Mouse (Mus musculus) G1E (cell line): ENCODE measurements around the gene Plekhg5. TPM values are rescaled to one million over a fixed set of nuclear protein-coding genes. Genes with fewer than 3 reads are reported as not detected.
A peak's percentile ranks its signal among the peaks of the same experiment; 100 is the strongest.

ENCODE experiments used
- ATAC-seq: 2 replicates; pipeline ENCODE4 v1.8.0; 2016; ENCODE audit warnings: mild to moderate bottlenecking; ENCODE audit not compliant: insufficient number of reproducible peaks, poor library complexity, low FRiP score, severe bottlenecking; ENCODE audit errors: extremely low read depth
- DNase-seq: peaks from one replicate; pipeline ENCODE4 v3.0.0; 2012; ENCODE audit warnings: low spot score
- H3K27me3 ChIP-seq: 2 replicates; pipeline ENCODE4 v1.6.1; 2012; ENCODE audit warnings: mild to moderate bottlenecking, low read length, inconsistent platforms; ENCODE audit not compliant: insufficient read depth
- H3K36me3 ChIP-seq: replicated peaks from 2 replicates; pipeline ENCODE3; 2012; ENCODE audit warnings: mild to moderate bottlenecking, inconsistent platforms
- H3K4me1 ChIP-seq: 2 replicates; pipeline ENCODE4 v1.6.1; 2012; ENCODE audit warnings: low read depth, low read length, inconsistent platforms, mixed read lengths; ENCODE audit not compliant: insufficient read depth
- H3K4me3 ChIP-seq: 2 replicates; pipeline ENCODE4 v1.5.1; 2012; ENCODE audit warnings: low read depth, mild to moderate bottlenecking, inconsistent platforms, low read length, moderate library complexity, mixed read lengths
- H3K9me3 ChIP-seq: replicated peaks from 2 replicates; pipeline ENCODE4 v1.6.1; 2012; ENCODE audit warnings: inconsistent platforms
- CTCF ChIP-seq: IDR thresholded peaks from 2 replicates; pipeline ENCODE4 v1.5.1; 2012; ENCODE audit warnings: low read depth, low read length, inconsistent platforms, mixed read lengths
- GATA1 ChIP-seq: IDR thresholded peaks from 2 replicates; pipeline ENCODE4 v1.6.1; 2012; ENCODE audit warnings: borderline replicate concordance, low read length, inconsistent platforms, mixed read lengths
- GATA2 ChIP-seq: IDR thresholded peaks from 2 replicates; pipeline ENCODE4 v1.6.1; 2012; ENCODE audit warnings: low read depth, low read length, inconsistent platforms, borderline replicate concordance
- POLR2AphosphoS5 ChIP-seq: IDR thresholded peaks from 2 replicates; pipeline ENCODE4 v1.6.1; 2012; ENCODE audit warnings: low read depth, low read length, inconsistent platforms; ENCODE audit not compliant: insufficient replicate concordance
- TAL1 ChIP-seq: conservative IDR thresholded peaks from 2 replicates; pipeline ENCODE4 v1.6.1; 2012; ENCODE audit warnings: low read depth, low read length, inconsistent platforms, mixed read lengths
- polyA plus RNA-seq: library from polyadenylated mRNA; stranded (reverse); fragments of >175 nt; gene quantifications from 2 replicates; pipeline ENCODE4 v1.2.3, GENCODE M21; 2012
- total RNA-seq, 2 experiments: library from RNA; stranded (forward) in 1 of 2; stranded (reverse) in 1 of 2; fragments of 200-1000 nt in 1 of 2; fragments of >200 nt in 1 of 2; fragmentation: Nextera tagmentation in 1 of 2; gene quantifications; 2 replicates each; pipeline ENCODE4 v1.2.3; 2014 to 2017

The Plekhg5 gene
- total and polyA plus RNA-seq, 3 experiments = 1.7 to 4.0 (median 3.9) TPM

GRCm38 (mm10) chr4:152101921-152102320 lies 29.6 kb downstream of the Plekhg5 start:
- no peaks in the 10 kb centered on the region for H3K9me3 ChIP-seq
- peaks cover 6% of the 10 kb centered on the region for H3K4me1 ChIP-seq
- TF ChIP-seq TAL1 (no peak), CTCF (no peak), GATA2 (no peak), POLR2AphosphoS5 (no peak), GATA1 (no peak)
- H3K27me3 ChIP-seq = peaks cover 8% of the 10 kb centered on the region; the same call in 1 of the 2 replicates
- peaks cover 9% of the 10 kb centered on the region for H3K36me3 ChIP-seq
- no peak for ATAC-seq
- DNase-seq = no peak
- H3K4me3 ChIP-seq = no peak overlapping the region

- Histone ChIP-seq H3K4me3 (no peak overlapping the region), H3K9me3 (no peaks in the 10 kb centered on the region), H3K36me3 (peaks cover 9% of the 10 kb centered on the region), H3K4me1 (peaks cover 17% of the 10 kb centered on the region), H3K27me3 (peaks cover 8% of the 10 kb centered on the region; the same call in 1 of the 2 replicates)
- ATAC-seq = peak; percentile 56; the same call in 1 of the 2 replicates
- TF ChIP-seq TAL1 = no peak
- TF ChIP-seq CTCF = peak; percentile 97
- DNase-seq = peak; percentile 65
Measured at GRCm38 (mm10) chr4:152103025-152103424, 30.7 kb downstream of the Plekhg5 start.

- TF ChIP-seq POLR2AphosphoS5 (no peak), GATA1 (no peak), TAL1 (no peak), GATA2 (no peak), CTCF (no peak)
- DNase-seq (no peak), ATAC-seq (no peak)
- Histone ChIP-seq H3K27me3 (peaks cover 8% of the 10 kb centered on the region; the same call in 1 of the 2 replicates), H3K36me3 (peaks cover 17% of the 10 kb centered on the region), H3K4me3 (no peak overlapping the region), H3K9me3 (no peaks in the 10 kb centered on the region), H3K4me1 (peaks cover 18% of the 10 kb centered on the region)
Measured at GRCm38 (mm10) chr4:152106746-152107145, 34.4 kb downstream of the Plekhg5 start.

DNA sequence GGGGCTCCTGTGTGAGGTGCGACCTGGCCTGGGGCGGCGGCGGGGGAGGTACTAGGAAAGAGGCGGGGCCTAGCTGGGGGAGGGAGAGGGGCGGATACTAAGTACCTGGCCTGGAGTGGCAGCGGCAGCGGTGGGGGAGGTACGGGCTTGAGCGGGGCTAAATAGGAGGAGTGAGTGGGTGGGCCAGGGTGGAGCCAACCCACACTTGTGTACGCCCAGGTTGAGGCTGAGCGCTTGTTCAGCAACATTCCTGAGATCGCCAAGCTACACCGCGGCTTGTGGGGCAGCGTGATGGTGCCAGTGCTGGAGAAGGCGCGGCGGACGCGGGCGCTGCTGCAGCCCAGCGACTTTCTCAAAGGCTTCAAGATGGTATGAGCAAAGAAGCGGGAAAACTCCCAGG lies 35.2 kb downstream of the Plekhg5 start:
- Histone ChIP-seq H3K4me3 (peak overlapping the region; percentile 70), H3K36me3 (peaks cover 17% of the 10 kb centered on the region), H3K4me1 (peaks cover 18% of the 10 kb centered on the region), H3K9me3 (no peaks in the 10 kb centered on the region), H3K27me3 (peaks cover 11% of the 10 kb centered on the region; the same call in 1 of the 2 replicates)
- ATAC-seq (peak; percentile 60; the same call in 1 of the 2 replicates), DNase-seq (peak; percentile 34)
- TF ChIP-seq POLR2AphosphoS5 (no peak), GATA2 (no peak), CTCF (no peak), GATA1 (no peak), TAL1 (no peak)

GRCm38 (mm10) chr4:152107971-152108509 lies 35.7 kb downstream of the Plekhg5 start:
- ATAC-seq (peak; percentile 90), DNase-seq (peak; percentile 74)
- H3K27me3 ChIP-seq = peaks cover 11% of the 10 kb centered on the region; the same call in 1 of the 2 replicates
- H3K4me3 ChIP-seq = peak overlapping the region; percentile 70
- H3K4me1 ChIP-seq = peaks cover 18% of the 10 kb centered on the region
- H3K36me3 ChIP-seq = peaks cover 17% of the 10 kb centered on the region
- TF ChIP-seq POLR2AphosphoS5 (no peak), TAL1 (no peak), GATA1 (no peak), CTCF (no peak), GATA2 (no peak)
- H3K9me3 ChIP-seq = no peaks in the 10 kb centered on the region

DNA sequence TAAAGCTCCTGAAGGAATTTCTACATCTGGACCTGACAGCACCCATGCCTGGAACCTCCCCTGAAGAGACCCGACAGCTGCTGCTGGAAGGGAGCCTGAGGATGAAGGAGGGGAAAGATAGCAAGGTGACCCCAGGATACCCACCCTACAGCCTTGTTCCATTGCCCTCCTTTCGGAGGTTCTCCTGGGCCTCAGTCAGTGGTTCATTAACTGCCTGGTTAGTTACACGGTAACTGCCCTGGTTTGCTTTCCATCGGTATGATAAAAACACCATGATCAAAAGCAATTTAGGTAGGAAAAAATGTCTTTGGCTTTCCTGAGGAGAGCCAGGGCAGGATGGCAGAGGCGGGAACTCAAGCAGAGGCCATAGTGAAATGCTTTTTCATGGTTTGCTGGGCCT lies 36.4 kb downstream of the Plekhg5 start:
- no peaks in the 10 kb centered on the region for H3K9me3 ChIP-seq
- peaks cover 17% of the 10 kb centered on the region for H3K4me1 ChIP-seq
- TF ChIP-seq POLR2AphosphoS5 (no peak), TAL1 (no peak), GATA1 (no peak), CTCF (no peak), GATA2 (no peak)
- H3K36me3 ChIP-seq = peaks cover 13% of the 10 kb centered on the region
- no peak overlapping the region for H3K4me3 ChIP-seq
- peaks cover 11% of the 10 kb centered on the region; the same call in 1 of the 2 replicates for H3K27me3 ChIP-seq
- ATAC-seq (no peak), DNase-seq (no peak)
